ENCODE assay signal across 12 mouse cellular contexts in genomic region chr14:121776749-121777148, GRCm38 (mm10). TPM values are rescaled to one million over a fixed set of nuclear protein-coding genes. Genes with fewer than 3 reads are reported as not detected.
A peak's percentile ranks its signal among the peaks of the same experiment; 100 is the strongest.
DNase-seq lines count a peak whose midpoint lies in the region; ATAC-seq and TF ChIP-seq lines count a peak whose summit lies in the region.
"Had no signal": no experiment of that assay in that cellular context is flagged by ENCODE, and none has a peak within 500 bp of the region (broad histone marks: within the 10 kb centered on the region; RNA-seq: fewer than 3 reads in every experiment).

No protein-coding gene starts in this region.

- H3K27me3 ChIP-seq in forebrain, postnatal 0 days (ENCODE audit: insufficient read depth, low read length) = no peaks in the 10 kb centered on the region
- no peaks in the 10 kb centered on the region for H3K27me3 ChIP-seq in forebrain, embryonic 16.5 days (replicated peaks; ENCODE audit: control insufficient read depth, insufficient read depth, low read length)
- no peaks in the 10 kb centered on the region for H3K27me3 ChIP-seq in liver, adult 2 months (ENCODE audit: control insufficient read depth, insufficient read depth, low read length)
- H3K27me3 ChIP-seq in liver, embryonic 11.5 days (replicated peaks; ENCODE audit: control insufficient read depth, insufficient read depth, low read length) = no peaks in the 10 kb centered on the region
- H3K27me3 ChIP-seq in ES-Bruce4 (ENCODE audit: control insufficient read depth, insufficient read depth, low read length, poor library complexity, severe bottlenecking) = no peaks in the 10 kb centered on the region

- H3K27ac ChIP-seq in forebrain, postnatal 0 days (ENCODE audit: low read depth, low read length) = no peak overlapping the region
- no peak overlapping the region for H3K27ac ChIP-seq in forebrain, embryonic 16.5 days (ENCODE audit: low read length)
- H3K27ac ChIP-seq in liver, adult 2 months (replicated peaks; ENCODE audit: insufficient read depth, low read depth, low read length) = no peak overlapping the region
- H3K27ac ChIP-seq in liver, embryonic 11.5 days (ENCODE audit: low read depth, low read length) = no peak overlapping the region
- no peak overlapping the region for H3K27ac ChIP-seq in ES-Bruce4 (ENCODE audit: insufficient read depth, low read length)

- no peak for TF ChIP-seq POLR2A in liver, adult 2 months (IDR thresholded peaks at IDR 0.05; ENCODE audit: extremely low read depth, insufficient read depth, low read length)
- TF ChIP-seq POLR2A in ES-Bruce4 (IDR thresholded peaks at IDR 0.05; ENCODE audit: insufficient read depth, low read length) = no peak

- H3K9ac ChIP-seq in forebrain, postnatal 0 days = no peak overlapping the region
- H3K9ac ChIP-seq in forebrain, embryonic 16.5 days (replicated peaks; ENCODE audit: low read depth, low read length) = no peak overlapping the region
- H3K9ac ChIP-seq in liver, adult 2 months (ENCODE audit: low read depth, low read length) = no peak overlapping the region
- no peak overlapping the region for H3K9ac ChIP-seq in liver, embryonic 11.5 days (ENCODE audit: low read depth, low read length)
- H3K9ac ChIP-seq in ES-Bruce4 (ENCODE audit: low read depth, poor library complexity, severe bottlenecking) = no peak overlapping the region

- H3K9me3 ChIP-seq in forebrain, postnatal 0 days (ENCODE audit: low read length) = no peaks in the 10 kb centered on the region
- no peaks in the 10 kb centered on the region for H3K9me3 ChIP-seq in forebrain, embryonic 16.5 days (ENCODE audit: control insufficient read depth, low read length)
- no peaks in the 10 kb centered on the region for H3K9me3 ChIP-seq in liver, embryonic 11.5 days (ENCODE audit: control insufficient read depth, low read length)
- no peaks in the 10 kb centered on the region for H3K9me3 ChIP-seq in ES-Bruce4 (replicated peaks; ENCODE audit: control insufficient read depth, insufficient read depth, low read length, poor library complexity, severe bottlenecking)

- TF ChIP-seq CTCF in forebrain, postnatal 0 days (IDR thresholded peaks at IDR 0.05; ENCODE audit: low read depth) = peak; percentile 34
- TF ChIP-seq CTCF in liver, adult 2 months (IDR thresholded peaks at IDR 0.05; ENCODE audit: low read depth, low read length) = peak; percentile 60
- peak; percentile 80 for TF ChIP-seq CTCF in ES-Bruce4 (IDR thresholded peaks at IDR 0.05; ENCODE audit: low read depth, low read length)

- no peaks in the 10 kb centered on the region for H3K36me3 ChIP-seq in forebrain, postnatal 0 days (ENCODE audit: insufficient read depth)
- H3K36me3 ChIP-seq in forebrain, embryonic 16.5 days (ENCODE audit: control insufficient read depth, insufficient read depth) = no peaks in the 10 kb centered on the region
- no peaks in the 10 kb centered on the region for H3K36me3 ChIP-seq in liver, adult 2 months (ENCODE audit: control insufficient read depth, insufficient read depth, low read length)
- no peaks in the 10 kb centered on the region for H3K36me3 ChIP-seq in liver, embryonic 11.5 days (ENCODE audit: control insufficient read depth, insufficient read depth, low read length)
- H3K36me3 ChIP-seq in ES-Bruce4 (ENCODE audit: control insufficient read depth, insufficient read depth, low read length, poor library complexity, severe bottlenecking) = no peaks in the 10 kb centered on the region

- ATAC-seq in forebrain, postnatal 0 days = no peak
- no peak for ATAC-seq in forebrain, embryonic 16.5 days
- ATAC-seq in liver, embryonic 11.5 days (replicated peaks; ENCODE audit: low FRiP score) = no peak

- DNase-seq in forebrain, postnatal 0 days = no peak
- DNase-seq in liver, adult 2 months (ENCODE audit: extremely low read depth, low read depth, low spot score) = no peak
- no peak for DNase-seq in liver, embryonic 11.5 days (ENCODE audit: low spot score)
- peak; percentile 40 for DNase-seq in induced T-regulatory cell, adult 2 months (ENCODE audit: low read depth)
- no peak for DNase-seq in retina, postnatal 1 day
- DNase-seq in left cerebral cortex, postnatal 4 days = no peak
- DNase-seq: B cell, adult 2 months; heart, adult 18-20 months; kidney, adult 9 months had no signal

- no peak overlapping the region for H3K4me3 ChIP-seq in forebrain, postnatal 0 days (ENCODE audit: low read depth, low read length)
- no peak overlapping the region for H3K4me3 ChIP-seq in forebrain, embryonic 16.5 days (replicated peaks; ENCODE audit: low read length)
- no peak overlapping the region for H3K4me3 ChIP-seq in liver, adult 2 months (ENCODE audit: insufficient read depth, low read depth, low read length)
- H3K4me3 ChIP-seq in liver, embryonic 11.5 days (ENCODE audit: low read depth, low read length) = no peak overlapping the region
- no peak overlapping the region for H3K4me3 ChIP-seq in ES-Bruce4 (ENCODE audit: low read depth, low read length)
- H3K4me3 ChIP-seq: erythroblast, embryonic 14.5 days had no signal

- H3K4me1 ChIP-seq in forebrain, postnatal 0 days (ENCODE audit: insufficient read depth) = no peaks in the 10 kb centered on the region
- H3K4me1 ChIP-seq in forebrain, embryonic 16.5 days (replicated peaks; ENCODE audit: control insufficient read depth, insufficient read depth, low read length) = no peaks in the 10 kb centered on the region
- H3K4me1 ChIP-seq in liver, adult 2 months (ENCODE audit: control insufficient read depth, insufficient read depth, low read length) = peaks cover 8% of the 10 kb centered on the region
- H3K4me1 ChIP-seq in liver, embryonic 11.5 days (replicated peaks; ENCODE audit: control insufficient read depth, insufficient read depth, low read length) = peaks cover 17% of the 10 kb centered on the region
- H3K4me1 ChIP-seq in ES-Bruce4 (ENCODE audit: control insufficient read depth, insufficient read depth, low read length) = no peaks in the 10 kb centered on the region

- no peak overlapping the region for H3K4me2 ChIP-seq in forebrain, postnatal 0 days (ENCODE audit: low read depth)
- no peak overlapping the region for H3K4me2 ChIP-seq in forebrain, embryonic 16.5 days (ENCODE audit: low read length)
- H3K4me2 ChIP-seq in liver, embryonic 11.5 days = no peak overlapping the region

- no peak for TF ChIP-seq EP300 in ES-Bruce4 (IDR thresholded peaks at IDR 0.05; ENCODE audit: insufficient read depth, low read depth, low read length)

- 90% methylated on average over 4 of the region's 4 CpGs for WGBS in forebrain, postnatal 0 days
- WGBS in forebrain, embryonic 16.5 days = 81% methylated on average over 4 of the region's 4 CpGs
- 96% methylated on average over 4 of the region's 4 CpGs for WGBS in liver, adult 2 months
- 80% methylated on average over 4 of the region's 4 CpGs for WGBS in liver, embryonic 11.5 days

- 0 out of 2 replicates have a peak, but pooled peaks cover 2% of the 10 kb centered on the region for H3K79me2 ChIP-seq in liver, adult 2 months (ENCODE audit: control insufficient read depth, insufficient read depth, low read length)

- intact Hi-C loops in left cerebral cortex, postnatal 4 days (cut with DNase I) = loop anchor here (10.0 kb wide), 1 partner anchor 58 kb away; no protein-coding TSS in a partner anchor

RNA-seq across cellular contexts. Expression of gene Dock9, which starts 20.9 kb away (rescaled TPM):
- total RNA-seq in forebrain, postnatal 0 days (2014; rRNA removed) = 87.2 and 94.1 TPM in 2 replicates
- polyA plus RNA-seq in forebrain, postnatal 0 days (2015; fragmentation: Nextera tagmentation; extraction: Ambion mirVana) = 12.8 and 14.2 TPM in 2 replicates
- 14.5 and 15.8 TPM in 2 replicates for polyA plus RNA-seq in forebrain, embryonic 16.5 days (2015; fragmentation: Nextera tagmentation; extraction: Ambion mirVana)
- total RNA-seq in liver, adult 2 months (2014; rRNA removed) = 11.4 and 12.1 TPM in 2 replicates
- polyA plus RNA-seq in liver, adult 2 months (2012; rRNA removed) = 2.8 and 3.8 TPM in 2 replicates
- 5.0 and 5.2 TPM in 2 replicates for polyA plus RNA-seq in liver, embryonic 11.5 days (2014; fragmentation: Nextera tagmentation; extraction: Ambion mirVana)
- polyA plus RNA-seq in ES-Bruce4 (2011; ENCODE audit: insufficient read depth, insufficient read length, low read depth, missing spikeins) = 21.0 and 21.1 TPM in 2 replicates
- 100 to 1,000 TPM; 194 to 195 TPM for total RNA-seq in left cerebral cortex, postnatal 4 days (2021)
